Mouse (Mus musculus): Measurements from ENCODE around the gene Tmem87b.

The Tmem87b gene

DNA sequence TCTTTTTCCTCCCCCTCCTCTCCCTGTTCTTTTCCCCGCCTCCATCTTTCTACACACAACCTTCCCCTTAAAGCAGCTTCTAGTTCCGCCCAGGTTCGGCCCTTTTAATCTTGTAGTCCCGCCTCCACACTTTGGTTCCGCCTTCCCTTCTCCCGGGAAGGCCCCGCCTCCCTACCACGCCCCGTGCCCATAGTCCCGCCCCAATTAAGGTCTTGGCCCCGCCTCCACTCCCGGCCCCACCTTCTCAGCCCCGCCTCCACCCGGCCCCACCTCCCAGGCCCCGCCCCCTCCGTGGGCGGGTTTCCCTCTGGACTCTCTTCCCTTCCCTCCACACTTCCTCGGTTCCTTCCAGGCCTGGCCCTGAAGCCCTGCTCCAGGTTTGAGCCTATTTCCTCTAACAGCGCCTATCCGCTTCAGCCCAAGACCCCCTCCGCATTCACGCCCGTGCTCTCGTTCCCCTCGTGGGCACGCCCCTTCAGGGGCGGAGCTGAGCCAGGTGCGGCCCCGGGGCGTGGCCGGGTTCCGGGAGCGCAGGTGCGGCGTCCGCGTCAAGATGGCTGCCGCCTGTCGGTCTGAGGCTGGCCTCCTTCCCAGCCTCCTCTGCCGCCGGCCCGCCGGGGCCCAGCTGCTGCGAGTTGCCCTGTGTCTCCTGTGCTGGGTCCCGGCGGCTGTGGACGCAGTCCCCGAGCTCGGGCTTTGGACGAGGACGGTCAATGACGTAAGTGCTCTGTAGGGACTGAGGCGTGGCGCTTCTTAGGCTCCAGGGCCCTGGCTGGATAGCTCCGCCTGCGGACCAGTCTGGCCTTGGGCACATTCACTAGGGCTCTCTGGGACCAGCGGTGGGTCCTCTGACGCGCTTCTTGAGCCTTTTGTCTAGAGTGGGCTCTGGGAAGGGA, at the start of gene Tmem87b:
Gene Tmem87b (plus strand): TSS at position 333 of the 896 bp plus-strand sequence.
- peak; percentile 94 for DNase-seq (ENCODE audit: low read depth, low spot score)

GRCm38 (mm10) chr2:128768545-128769247, 49.2 kb upstream of the Tmem87b start:
- DNase-seq (ENCODE audit: low read depth, low spot score) = no peak

DNA sequence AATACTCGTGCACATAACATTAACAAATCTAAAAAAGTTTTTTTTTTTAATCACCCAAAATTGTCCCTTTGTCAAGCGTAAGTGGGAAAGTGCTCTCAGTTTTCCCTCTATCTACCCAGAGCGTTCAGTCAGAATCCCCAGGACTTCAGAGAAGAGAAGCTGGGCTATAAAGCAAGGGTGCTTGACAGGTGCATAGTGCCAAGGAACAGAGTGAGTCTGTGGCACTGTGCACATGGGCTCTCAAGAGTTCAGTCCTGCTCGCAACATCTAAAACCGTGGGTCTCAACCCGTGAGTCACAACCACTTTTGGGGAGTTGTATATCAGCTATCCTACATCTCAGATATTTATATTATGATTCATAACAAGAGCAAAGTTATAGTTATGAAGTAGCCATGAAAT, 47.4 kb upstream of the Tmem87b start:
- no peak for DNase-seq (ENCODE audit: low read depth, low spot score)

- no peak for DNase-seq (ENCODE audit: low read depth, low spot score)
These were observed 46.9 kb upstream of the Tmem87b start for GRCm38 (mm10) chr2:128771048-128771447.

DNA sequence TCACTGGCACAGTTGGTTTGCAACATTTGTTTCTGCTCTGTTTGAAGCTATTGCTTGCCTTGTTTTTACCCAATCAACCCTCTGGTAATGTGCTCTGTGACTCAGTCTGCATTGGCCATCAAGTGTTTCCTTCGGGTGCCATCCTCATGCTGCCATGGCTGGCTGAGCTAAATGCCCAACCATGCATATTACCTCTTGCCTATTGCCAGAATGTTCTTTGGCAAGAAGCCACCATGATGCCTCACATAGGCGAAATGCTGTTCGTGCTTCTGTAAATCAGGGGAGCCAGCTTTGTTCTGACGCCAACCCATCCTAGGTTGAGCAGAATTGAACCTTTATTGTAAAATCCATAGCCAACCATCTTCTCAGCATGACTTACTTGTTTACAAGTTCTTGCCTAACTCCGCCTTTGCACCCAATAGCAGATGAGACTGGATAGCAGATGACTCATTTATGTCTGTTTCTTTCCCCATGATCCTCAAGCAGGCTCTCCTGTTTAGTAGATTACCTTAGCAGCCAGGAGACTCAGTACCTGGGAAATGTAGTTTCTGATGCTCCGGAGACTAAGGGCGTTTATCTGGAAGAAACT, 46.1 kb upstream of the Tmem87b start:
- DNase-seq (ENCODE audit: low read depth, low spot score) = peak; percentile 8

DNA sequence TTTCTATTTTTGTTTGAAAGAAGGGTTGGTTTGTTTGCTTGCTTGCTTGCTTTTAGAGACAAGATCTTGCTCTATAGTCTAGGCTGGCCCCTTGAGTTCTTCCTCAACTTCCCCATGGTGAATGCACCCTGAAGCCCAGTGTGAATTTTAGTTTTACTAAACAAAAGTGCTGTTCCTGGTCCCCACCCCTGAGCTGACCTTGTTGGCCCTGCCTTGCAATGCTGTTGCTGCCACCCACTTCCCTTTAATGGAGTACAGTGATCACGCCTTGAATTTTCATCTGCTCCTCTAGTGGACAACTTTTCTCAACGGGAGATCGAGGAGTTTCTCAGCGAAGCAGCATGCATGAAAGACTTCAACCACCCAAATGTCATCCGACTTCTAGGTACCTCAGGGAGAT, 35.7 kb upstream of the Tmem87b start:
- no peak for DNase-seq (ENCODE audit: low read depth, low spot score)

- DNase-seq (ENCODE audit: low read depth, low spot score) = no peak
These were observed 34.1 kb upstream of the Tmem87b start for GRCm38 (mm10) chr2:128783660-128784345.

- DNase-seq (ENCODE audit: low read depth, low spot score) = no peak
These were observed 33.1 kb upstream of the Tmem87b start for GRCm38 (mm10) chr2:128784814-128785213.

DNA sequence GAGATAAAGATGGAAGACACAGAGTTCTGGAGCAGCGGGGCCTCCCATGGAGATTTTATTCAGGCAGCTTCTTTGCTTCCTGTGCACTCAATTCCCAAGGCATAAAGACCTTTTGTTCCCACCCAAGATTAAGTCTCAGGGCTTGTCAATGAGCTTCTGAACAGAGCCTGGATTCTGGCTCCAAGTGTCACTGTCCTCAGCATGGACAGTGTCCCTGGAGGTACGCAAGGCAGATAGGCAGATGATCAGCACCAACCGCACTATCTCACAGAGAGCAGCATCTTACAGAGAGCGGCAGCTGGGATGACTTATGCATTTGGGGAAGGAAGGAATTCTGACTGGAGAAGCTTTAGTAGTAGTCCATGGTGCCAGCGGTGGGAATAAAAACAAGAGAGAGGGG, 31.6 kb upstream of the Tmem87b start:
- no peak for DNase-seq (ENCODE audit: low read depth, low spot score)

- DNase-seq (ENCODE audit: low read depth, low spot score) = no peak
These were observed 31.1 kb upstream of the Tmem87b start for GRCm38 (mm10) chr2:128786795-128787194.

DNA sequence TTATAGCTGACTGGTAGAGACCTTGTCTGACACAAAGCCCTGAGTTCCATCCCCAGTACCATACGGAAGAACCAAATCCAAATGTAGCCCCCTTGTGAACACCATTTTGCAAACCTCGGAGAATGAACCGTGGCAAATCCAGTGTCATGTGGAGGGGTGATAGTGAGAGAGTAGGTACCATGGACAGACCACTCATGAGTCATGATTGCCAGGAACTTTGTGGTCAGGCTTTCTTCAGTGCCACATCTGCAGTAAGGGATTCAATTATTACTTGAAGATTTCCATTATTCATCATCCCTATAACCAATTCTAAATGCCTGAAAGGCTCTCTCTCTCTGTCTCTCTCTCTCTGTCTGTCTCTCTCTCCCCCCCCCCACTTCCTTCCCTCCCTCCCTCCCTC, 30.1 kb upstream of the Tmem87b start:
- no peak for DNase-seq (ENCODE audit: low read depth, low spot score)

- no peak for DNase-seq (ENCODE audit: low read depth, low spot score)
These were observed 26.9 kb upstream of the Tmem87b start for GRCm38 (mm10) chr2:128790875-128791614.

DNA sequence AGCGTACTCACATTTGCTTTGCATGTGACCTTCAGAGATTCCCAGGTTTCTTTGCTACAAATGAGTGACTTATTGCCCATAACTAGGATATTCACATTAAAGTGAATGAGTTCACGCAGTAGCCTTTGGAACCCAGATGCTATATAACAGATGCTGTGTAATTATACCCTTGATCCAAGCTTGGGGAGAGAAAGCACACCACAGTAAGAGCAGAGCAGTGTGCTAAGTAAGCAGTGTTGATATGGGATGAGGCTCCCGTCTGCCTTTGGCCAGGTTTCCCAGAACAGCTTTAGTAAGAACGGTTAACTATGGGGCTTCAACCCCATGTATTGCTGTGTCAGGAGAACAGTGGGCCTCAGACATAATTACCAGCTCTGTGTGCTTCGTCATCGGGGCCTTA, 24.0 kb upstream of the Tmem87b start:
- no peak for DNase-seq (ENCODE audit: low read depth, low spot score)

- no peak for DNase-seq (ENCODE audit: low read depth, low spot score)
These were observed 21.5 kb upstream of the Tmem87b start for GRCm38 (mm10) chr2:128796463-128796862.

GRCm38 (mm10) chr2:128803441-128803840, 14.5 kb upstream of the Tmem87b start:
- no peak for DNase-seq (ENCODE audit: low read depth, low spot score)

GRCm38 (mm10) chr2:128805341-128805740, 12.6 kb upstream of the Tmem87b start:
- no peak for DNase-seq (ENCODE audit: low read depth, low spot score)

DNA sequence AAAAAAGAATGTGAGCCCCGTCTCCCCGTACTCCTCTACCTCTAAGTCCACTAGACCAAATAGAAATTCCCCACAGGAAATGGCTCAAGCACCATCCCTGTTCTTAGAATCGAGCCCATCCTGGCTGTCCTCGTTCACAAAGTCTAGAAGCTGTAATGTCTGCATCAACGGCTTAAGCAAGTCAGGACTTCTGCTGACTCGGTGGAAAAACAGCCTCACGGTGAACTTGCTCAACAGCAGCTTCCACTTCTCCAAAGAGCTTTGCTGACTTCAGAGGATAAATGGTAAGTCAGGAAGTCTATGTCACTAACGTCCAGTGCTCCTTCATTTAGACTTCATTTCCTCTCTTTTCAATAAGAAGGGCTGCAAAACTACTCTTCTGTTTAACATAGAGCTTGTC, 11.4 kb upstream of the Tmem87b start:
- no peak for DNase-seq (ENCODE audit: low read depth, low spot score)

- DNase-seq (ENCODE audit: low read depth, low spot score) = no peak
These were observed 5.2 kb upstream of the Tmem87b start for GRCm38 (mm10) chr2:128812761-128813160.

DNA sequence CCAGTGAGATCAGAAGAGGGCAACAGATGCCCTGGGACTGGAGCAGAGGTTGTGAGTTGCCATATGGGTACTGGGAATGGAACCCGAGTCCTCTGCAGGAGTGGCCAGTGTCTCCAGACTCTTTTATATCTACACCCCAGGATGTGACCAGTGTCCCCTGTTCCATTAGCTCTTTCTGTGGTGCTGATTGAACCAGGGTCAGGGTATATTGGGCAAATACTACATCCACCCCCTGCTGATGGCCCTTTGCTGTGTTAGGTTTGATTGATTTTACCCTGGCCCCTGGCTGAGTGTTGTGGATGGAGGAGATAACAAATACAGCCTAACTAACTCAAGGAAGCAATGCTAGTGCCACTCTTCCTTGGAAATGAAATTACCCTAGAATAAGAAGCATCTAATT, 1.6 kb upstream of the Tmem87b start:
- DNase-seq (ENCODE audit: low read depth, low spot score) = no peak

DNA sequence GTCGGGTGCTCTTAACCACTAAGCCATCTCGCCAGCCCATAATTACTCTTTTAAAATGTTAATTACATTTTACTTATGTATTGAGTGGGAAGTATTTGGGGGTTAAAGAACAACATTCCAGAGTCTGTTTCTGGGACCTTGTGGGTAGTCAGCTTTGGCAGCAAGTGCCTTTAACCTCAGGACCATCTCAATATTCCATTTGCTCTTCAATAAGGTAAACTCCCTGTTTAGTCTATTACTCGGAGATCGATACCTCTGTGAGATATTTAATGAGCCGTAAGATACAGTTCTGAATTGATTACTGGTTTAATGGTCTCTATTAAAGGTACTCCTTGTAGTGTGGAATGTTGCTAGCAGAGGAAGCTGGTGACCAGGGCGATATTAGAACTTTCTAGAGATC, 1.0 kb upstream of the Tmem87b start:
- DNase-seq (ENCODE audit: low read depth, low spot score) = no peak

GRCm38 (mm10) chr2:128817387-128817785, 532 bp upstream of the Tmem87b start:
- DNase-seq (ENCODE audit: low read depth, low spot score) = peak; percentile 38

Measured in retina, postnatal 7 days (tissue).